Mouse (Mus musculus) left cerebral cortex, postnatal 4 days (tissue): ENCODE measurements at regions not wholly inside any gene's neighbourhood (a gene's known extent, or its start where the extent isn't known, plus 50 kb on each side); places are given as distances from the start of the nearest gene placed in this dataset.

Experiments used
- DNase-seq: peaks from one replicate; pipeline ENCODE4 v3.0.0-alpha.2; 2022
- intact Hi-C: fragments of 180-260 bp; cut with DNase I; formaldehyde crosslinking; loops from one replicate; pipeline ENCODE4 v1.15.1; 2025

GRCm38 (mm10) chr17:4770052-4770451, 224.1 kb upstream of the Arid1b start:
- intact Hi-C loops, result loop anchor here (10.0 kb wide), 2 partner anchors 135 to 225 kb away; partner anchors contain the start of gene Arid1b
- no peak for DNase-seq

GRCm38 (mm10) chr17:4778161-4778560, 216.0 kb upstream of the Arid1b start:
- peak; percentile 70 for DNase-seq
- intact Hi-C loops, result loop anchor here (10.0 kb wide), 2 partner anchors 127 to 217 kb away; partner anchors contain the start of gene Arid1b

- no peak for DNase-seq
- intact Hi-C loops, result loop anchor here (10.0 kb wide), 2 partner anchors 126 to 216 kb away; partner anchors contain the start of gene Arid1b
These were observed 215.1 kb upstream of the Arid1b start for GRCm38 (mm10) chr17:4779017-4779416.

- DNase-seq, result no peak
- intact Hi-C loops, result no loop called here
These were observed 212.5 kb upstream of the Arid1b start for GRCm38 (mm10) chr17:4781586-4781985.

GRCm38 (mm10) chr17:4784296-4784695, 209.8 kb upstream of the Arid1b start:
- DNase-seq, result no peak
- intact Hi-C loops, result no loop called here

- intact Hi-C loops, result no loop called here
- no peak for DNase-seq
These were observed 208.8 kb upstream of the Arid1b start for GRCm38 (mm10) chr17:4785281-4785839.

GRCm38 (mm10) chr17:4786524-4786923, 207.6 kb upstream of the Arid1b start:
- intact Hi-C loops, result no loop called here

GRCm38 (mm10) chr17:4791873-4792272, 202.3 kb upstream of the Arid1b start:
- intact Hi-C loops, result no loop called here
- no peak for DNase-seq

More at GRCm38 (mm10) chr17:4786524-4786923, 207.6 kb upstream of the Arid1b start:
- no peak for DNase-seq

- intact Hi-C loops, result no loop called here
- DNase-seq, result no peak
These were observed 197.9 kb upstream of the Arid1b start for GRCm38 (mm10) chr17:4796241-4796640.

GRCm38 (mm10) chr17:4804013-4804412, 190.1 kb upstream of the Arid1b start:
- DNase-seq, result no peak
- intact Hi-C loops, result no loop called here

GRCm38 (mm10) chr17:4806051-4806450, 188.1 kb upstream of the Arid1b start:
- intact Hi-C loops, result no loop called here
- DNase-seq, result peak; percentile 24

- intact Hi-C loops, result no loop called here
- DNase-seq, result no peak
These were observed 185.2 kb upstream of the Arid1b start for GRCm38 (mm10) chr17:4808926-4809325.

GRCm38 (mm10) chr17:4813232-4813631, 180.9 kb upstream of the Arid1b start:
- intact Hi-C loops, result no loop called here
- DNase-seq, result no peak

- intact Hi-C loops, result no loop called here
- no peak for DNase-seq
These were observed 180.5 kb upstream of the Arid1b start for GRCm38 (mm10) chr17:4813666-4814065.

GRCm38 (mm10) chr17:4825221-4825895, 168.8 kb upstream of the Arid1b start:
- intact Hi-C loops, result no loop called here

GRCm38 (mm10) chr17:4834065-4834464, 160.1 kb upstream of the Arid1b start:
- intact Hi-C loops, result no loop called here

More at GRCm38 (mm10) chr17:4825221-4825895, 168.8 kb upstream of the Arid1b start:
- DNase-seq, result no peak

GRCm38 (mm10) chr17:4834571-4834970, 159.6 kb upstream of the Arid1b start:
- intact Hi-C loops, result no loop called here
- no peak for DNase-seq

More at GRCm38 (mm10) chr17:4834065-4834464, 160.1 kb upstream of the Arid1b start:
- DNase-seq, result no peak

- DNase-seq, result no peak
- intact Hi-C loops, result no loop called here
These were observed 158.9 kb upstream of the Arid1b start for GRCm38 (mm10) chr17:4835065-4835705.

- DNase-seq, result no peak
- intact Hi-C loops, result no loop called here
These were observed 154.0 kb upstream of the Arid1b start for GRCm38 (mm10) chr17:4840123-4840522.

- no peak for DNase-seq
- intact Hi-C loops, result no loop called here
These were observed 135.8 kb upstream of the Arid1b start for GRCm38 (mm10) chr17:4858304-4858703.

GRCm38 (mm10) chr17:4864901-4865300, 129.2 kb upstream of the Arid1b start:
- DNase-seq, result no peak
- intact Hi-C loops, result no loop called here

GRCm38 (mm10) chr17:4865621-4866020, 128.5 kb upstream of the Arid1b start:
- DNase-seq, result no peak
- intact Hi-C loops, result no loop called here
